Mouse (Mus musculus) CH12.LX (cell line): ENCODE data around the gene Asap3.

ENCODE experiments used
- CTCF ChIP-seq, 2 experiments: IDR thresholded peaks in 1 of 2; conservative IDR thresholded peaks in 1 of 2; 2 replicates each; pipeline ENCODE4 v1.5.1; 2011 to 2012; ENCODE audit warnings: low read depth in 2 of 2, low read length in 2 of 2, improper control_type of control experiment in 1 of 2, inconsistent platforms in 1 of 2, mild to moderate bottlenecking in 1 of 2, moderate library complexity in 1 of 2
- MAFK ChIP-seq: IDR thresholded peaks from 2 replicates; pipeline ENCODE4 v1.6.1; 2011; ENCODE audit warnings: low read length, improper control_type of control experiment; ENCODE audit not compliant: insufficient replicate concordance
- POLR2A ChIP-seq: IDR thresholded peaks from 2 replicates; pipeline ENCODE4 v1.6.1; 2011; ENCODE audit warnings: low read depth, mild to moderate bottlenecking, improper control_type of control experiment, low read length
- USF1 ChIP-seq: IDR thresholded peaks from 2 replicates; pipeline ENCODE4 v1.6.1; 2014; ENCODE audit warnings: low read depth, mild to moderate bottlenecking, inconsistent platforms, low read length, improper control_type of control experiment
- ZKSCAN1 ChIP-seq: IDR thresholded peaks from 2 replicates; pipeline ENCODE4 v1.6.1; 2012; ENCODE audit warnings: low read depth, inconsistent platforms, low read length, improper control_type of control experiment, borderline replicate concordance

DNA sequence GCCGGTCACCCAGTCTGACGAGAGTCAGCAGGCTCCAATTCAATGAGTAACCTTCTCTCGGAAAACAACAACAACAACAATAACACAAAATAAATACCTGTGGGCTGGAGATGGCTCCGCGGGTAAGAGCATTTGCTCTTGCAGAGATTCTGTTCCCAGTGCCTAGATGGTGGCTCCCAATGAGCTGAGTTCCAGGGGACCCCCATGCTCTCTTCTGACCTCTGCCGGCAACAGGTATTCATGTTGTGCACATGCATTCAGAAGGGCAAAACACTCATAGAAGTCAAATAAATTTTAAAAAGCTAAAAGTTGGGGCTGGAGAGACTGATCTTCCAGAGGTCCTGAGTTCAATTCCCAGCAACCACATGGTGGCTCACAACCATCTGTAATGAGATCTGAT is 47.7 kb upstream of the Asap3 start:
- TF ChIP-seq CTCF (conservative IDR thresholded peaks at IDR 0.05 in 1 of 2, IDR thresholded peaks at IDR 0.05 in 1 of 2; ENCODE audit: low read depth in 2 of 2, low read length in 2 of 2) (no peak), MAFK (no peak), POLR2A (no peak), USF1 (no peak), ZKSCAN1 (no peak)
